Mouse (Mus musculus) ovary, adult 10 weeks (tissue): ENCODE data around the gene Hmox1. TPM values are rescaled to one million over a fixed set of nuclear protein-coding genes. Genes with fewer than 3 reads are reported as not detected.

Source experiments
- polyA plus RNA-seq: library from polyadenylated mRNA; stranded (reverse); fragments of 350-450 nt; fragmentation: Illumina TruSeq; extraction: RNeasy Lipid Tissue Mini Kit (QIAGEN cat#74804); gene quantifications from one replicate; pipeline ENCODE4 v1.2.3, GENCODE M21; 2014

Gene Hmox1
- 5.5 TPM for polyA plus RNA-seq

DNA sequence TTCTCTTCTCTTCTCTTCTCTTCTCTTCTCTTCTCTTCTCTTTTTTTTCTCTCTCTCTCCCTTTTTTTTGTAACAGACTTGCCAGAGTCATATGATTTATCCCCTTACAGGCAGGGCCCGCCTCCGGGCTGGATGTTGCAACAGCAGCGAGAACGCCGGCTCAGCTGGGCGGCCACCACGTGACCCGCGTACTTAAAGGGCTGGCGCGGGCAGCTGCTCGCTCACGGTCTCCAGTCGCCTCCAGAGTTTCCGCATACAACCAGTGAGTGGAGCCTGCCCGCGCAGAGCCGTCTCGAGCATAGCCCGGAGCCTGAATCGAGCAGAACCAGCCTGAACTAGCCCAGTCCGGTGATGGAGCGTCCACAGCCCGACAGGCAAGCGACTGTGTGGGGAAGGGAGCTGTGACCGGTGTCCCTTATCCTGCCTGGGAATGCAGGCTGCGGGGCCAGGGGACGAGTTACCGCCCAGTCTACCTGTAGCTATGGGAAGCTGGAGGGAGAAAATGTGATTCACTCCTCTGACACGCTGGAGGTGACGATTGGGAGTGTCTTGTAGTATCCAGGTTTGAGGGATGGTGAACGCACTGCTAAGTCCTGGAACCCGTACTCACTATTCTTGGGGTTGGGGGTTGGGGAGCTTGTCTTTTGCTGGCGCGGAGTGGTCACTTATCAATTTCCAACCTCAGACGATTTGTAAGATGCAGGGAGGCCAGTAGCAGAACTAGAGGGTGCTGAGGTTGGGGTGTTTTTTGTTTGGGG, at the start of gene Hmox1:
Gene Hmox1, plus strand, starts transcription at position 223 of the 758 bp plus-strand sequence.

DNA sequence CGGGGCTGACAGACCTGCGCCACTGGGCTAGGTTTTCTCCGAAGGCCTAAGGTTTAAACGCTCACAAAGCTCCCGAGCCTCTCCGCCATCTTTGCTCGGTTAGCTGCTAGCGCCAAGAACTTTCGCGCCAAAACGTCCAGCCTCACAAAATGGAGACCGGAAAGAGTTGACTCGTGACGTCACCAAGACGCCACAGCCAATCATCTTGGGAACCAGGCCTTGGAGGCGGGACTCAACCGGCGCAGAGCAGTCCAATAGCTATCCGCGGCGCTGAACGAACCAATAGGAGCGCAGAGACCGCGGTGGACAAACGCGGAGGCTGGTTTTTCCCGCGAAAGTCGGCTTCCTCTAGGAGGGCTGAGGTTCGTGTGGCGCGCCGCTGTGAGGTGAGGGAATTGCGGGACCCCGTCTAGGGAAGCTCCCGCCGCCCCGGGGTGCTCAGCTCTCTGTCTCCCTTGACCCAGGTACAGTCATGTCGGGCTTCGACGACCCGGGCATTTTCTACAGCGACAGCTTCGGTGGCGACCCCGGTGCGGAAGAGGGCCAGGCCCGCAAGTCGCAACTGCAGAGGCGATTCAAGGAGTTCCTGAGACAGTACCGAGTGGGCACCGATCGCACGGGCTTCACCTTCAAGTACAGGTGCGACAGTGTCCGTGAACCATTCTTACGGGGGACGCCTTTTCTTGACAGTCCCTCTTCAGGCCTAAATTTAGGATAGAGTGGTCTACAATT, 16.0 kb downstream of the Hmox1 start, which contains the start of gene Mcm5:
Gene Mcm5, plus strand, starts transcription at position 334 of the 732 bp plus-strand sequence.

Other genes with a start within 250 kb of the Hmox1 start
- not detected for gene Isx, start 220.4 kb upstream of the Hmox1 start, polyA plus RNA-seq
- 43.0 TPM for gene Hmgxb4, start 100.3 kb upstream of the Hmox1 start, polyA plus RNA-seq
- 0.66 TPM for gene Tom1, start 59.9 kb upstream of the Hmox1 start, polyA plus RNA-seq
- 5.1 TPM for gene Mcm5, start 15.9 kb downstream of the Hmox1 start, polyA plus RNA-seq
- 0.46 TPM for gene Rasd2, start 120.3 kb downstream of the Hmox1 start, polyA plus RNA-seq